Mouse (Mus musculus) CH12.LX (cell line): ENCODE data around the gene Dars. TPM values are rescaled to one million over a fixed set of nuclear protein-coding genes. Genes with fewer than 3 reads are reported as not detected.

Experiments used
- DNase-seq: peaks from one replicate; pipeline ENCODE4 v3.0.0-alpha.2; 2013; ENCODE audit errors: extremely low read depth
- H3K27ac ChIP-seq: 2 replicates; pipeline ENCODE4 v1.5.1; 2012; ENCODE audit warnings: low read depth, mild to moderate bottlenecking, control low read depth, moderate library complexity; ENCODE audit not compliant: insufficient read depth
- H3K27me3 ChIP-seq: replicated peaks from 2 replicates; pipeline ENCODE3; 2012; ENCODE audit warnings: inconsistent platforms
- H3K36me3 ChIP-seq, 2 experiments: replicated peaks in 1 of 2; 2 replicates each; pipeline versions ENCODE3 to v1.6.1; 2012; ENCODE audit warnings: inconsistent platforms in 1 of 2, low read length in 1 of 2, mild to moderate bottlenecking in 1 of 2, mixed read lengths in 1 of 2, moderate library complexity in 1 of 2; ENCODE audit not compliant: control insufficient read depth in 1 of 2, insufficient read depth in 1 of 2
- H3K4me1 ChIP-seq, 2 experiments: 2 replicates each; pipeline ENCODE4 v1.6.1; 2012; ENCODE audit warnings: inconsistent platforms in 1 of 2, moderate library complexity in 1 of 2; ENCODE audit not compliant: insufficient read depth in 2 of 2, control insufficient read depth in 1 of 2
- H3K4me2 ChIP-seq: 2 replicates; pipeline ENCODE4 v1.6.1; 2012; ENCODE audit warnings: low read depth, mild to moderate bottlenecking, control low read depth; ENCODE audit not compliant: poor library complexity, insufficient read depth, severe bottlenecking
- H3K4me3 ChIP-seq, 3 experiments: fragments of 150-350 bp in 1 of 3; sonication (generic) in 1 of 3; replicated peaks in 1 of 3; 2 replicates each; pipeline versions ENCODE3 to v1.5.1; 2011 to 2012; ENCODE audit warnings: low read depth in 2 of 3, low read length in 2 of 3, mild to moderate bottlenecking in 2 of 3, moderate library complexity in 2 of 3, control low read depth in 1 of 3, improper control_type of control experiment in 1 of 3, inconsistent platforms in 1 of 3, mixed read lengths in 1 of 3; ENCODE audit not compliant: poor library complexity in 1 of 3
- H3K79me2 ChIP-seq: replicated peaks from 2 replicates; pipeline ENCODE4 v1.6.1; 2012; ENCODE audit warnings: mild to moderate bottlenecking, moderate library complexity; ENCODE audit not compliant: control insufficient read depth, poor library complexity, insufficient read depth, severe bottlenecking; ENCODE audit errors: extremely low read depth
- H3K9ac ChIP-seq: 2 replicates; pipeline ENCODE4 v1.6.1; 2012; ENCODE audit warnings: low read depth, mild to moderate bottlenecking, control low read depth, moderate library complexity; ENCODE audit not compliant: insufficient read depth
- H3K9me3 ChIP-seq: replicated peaks from 2 replicates; pipeline ENCODE3; 2012; ENCODE audit warnings: low read length, inconsistent platforms, mixed read lengths
- BHLHE40 ChIP-seq: IDR thresholded peaks from 2 replicates; pipeline ENCODE4 v1.6.1; 2011; ENCODE audit warnings: mild to moderate bottlenecking, low read depth, low read length, improper control_type of control experiment
- CHD1 ChIP-seq: IDR thresholded peaks from 2 replicates; pipeline ENCODE4 v1.6.1; 2012; ENCODE audit warnings: low read depth, low read length, improper control_type of control experiment, inconsistent platforms
- CHD2 ChIP-seq: IDR thresholded peaks from 2 replicates; pipeline ENCODE4 v1.6.1; 2011; ENCODE audit warnings: low read length, improper control_type of control experiment
- CTCF ChIP-seq, 2 experiments: IDR thresholded peaks in 1 of 2; conservative IDR thresholded peaks in 1 of 2; 2 replicates each; pipeline ENCODE4 v1.5.1; 2011 to 2012; ENCODE audit warnings: low read depth in 2 of 2, low read length in 2 of 2, improper control_type of control experiment in 1 of 2, inconsistent platforms in 1 of 2, mild to moderate bottlenecking in 1 of 2, moderate library complexity in 1 of 2
- E2F4 ChIP-seq: IDR thresholded peaks from 2 replicates; pipeline ENCODE4 v1.6.1; 2011; ENCODE audit warnings: low read depth, low read length, improper control_type of control experiment; ENCODE audit not compliant: insufficient replicate concordance
- ETS1 ChIP-seq: conservative IDR thresholded peaks from 2 replicates; pipeline ENCODE4 v1.6.1; 2012; ENCODE audit warnings: low read depth, mild to moderate bottlenecking, inconsistent platforms, low read length, improper control_type of control experiment, moderate library complexity
- GABPA ChIP-seq: IDR thresholded peaks from 2 replicates; pipeline ENCODE4 v1.6.1; 2012; ENCODE audit warnings: low read depth, low read length, improper control_type of control experiment, inconsistent platforms; ENCODE audit not compliant: insufficient replicate concordance
- HCFC1 ChIP-seq: IDR thresholded peaks from 2 replicates; pipeline ENCODE4 v1.6.1; 2012; ENCODE audit warnings: low read depth, mild to moderate bottlenecking, inconsistent platforms, low read length, improper control_type of control experiment
- IRF4 ChIP-seq: IDR thresholded peaks from 2 replicates; pipeline ENCODE4 v1.6.1; 2014; ENCODE audit warnings: low read depth, mild to moderate bottlenecking, inconsistent platforms, low read length, improper control_type of control experiment
- JUN ChIP-seq: IDR thresholded peaks from 2 replicates; pipeline ENCODE4 v1.6.1; 2011; ENCODE audit warnings: low read depth, mild to moderate bottlenecking, low read length, improper control_type of control experiment, moderate library complexity; ENCODE audit not compliant: insufficient read depth
- MAX ChIP-seq: IDR thresholded peaks from 2 replicates; pipeline ENCODE4 v1.6.1; 2011; ENCODE audit warnings: low read length, improper control_type of control experiment
- MAZ ChIP-seq: IDR thresholded peaks from 2 replicates; pipeline ENCODE4 v1.6.1; 2012; ENCODE audit warnings: low read depth, mild to moderate bottlenecking, inconsistent platforms, low read length, improper control_type of control experiment, moderate library complexity
- MEF2A ChIP-seq: IDR thresholded peaks from 2 replicates; pipeline ENCODE4 v1.6.1; 2014; ENCODE audit warnings: low read depth, mild to moderate bottlenecking, inconsistent platforms, low read length, improper control_type of control experiment, borderline replicate concordance
- MXI1 ChIP-seq: IDR thresholded peaks from 2 replicates; pipeline ENCODE4 v1.6.1; 2011; ENCODE audit warnings: mild to moderate bottlenecking, low read depth, low read length, improper control_type of control experiment
- MYC ChIP-seq: IDR thresholded peaks from 2 replicates; pipeline ENCODE4 v1.6.1; 2011; ENCODE audit warnings: low read depth, mild to moderate bottlenecking, improper control_type of control experiment, low read length
- NELFE ChIP-seq: IDR thresholded peaks from 2 replicates; pipeline ENCODE4 v1.6.1; 2011; ENCODE audit warnings: low read depth, low read length, improper control_type of control experiment
- PAX5 ChIP-seq: IDR thresholded peaks from 2 replicates; pipeline ENCODE4 v1.6.1; 2012; ENCODE audit warnings: low read length, inconsistent platforms, mixed read lengths
- POLR2A ChIP-seq: IDR thresholded peaks from 2 replicates; pipeline ENCODE4 v1.6.1; 2011; ENCODE audit warnings: low read depth, mild to moderate bottlenecking, improper control_type of control experiment, low read length
- POLR2AphosphoS2 ChIP-seq: IDR thresholded peaks from 2 replicates; pipeline ENCODE4 v1.6.1; 2011; ENCODE audit warnings: low read depth, low read length, improper control_type of control experiment
- RCOR1 ChIP-seq: conservative IDR thresholded peaks from 2 replicates; pipeline ENCODE4 v1.6.1; 2012; ENCODE audit warnings: low read depth, mild to moderate bottlenecking, inconsistent platforms, low read length, improper control_type of control experiment
- SIN3A ChIP-seq: IDR thresholded peaks from 2 replicates; pipeline ENCODE4 v1.6.1; 2012; ENCODE audit warnings: low read length, improper control_type of control experiment, inconsistent platforms
- SMC3 ChIP-seq: IDR thresholded peaks from 2 replicates; pipeline ENCODE4 v1.6.1; 2011; ENCODE audit warnings: low read depth, low read length, improper control_type of control experiment
- TBP ChIP-seq: conservative IDR thresholded peaks from 2 replicates; pipeline ENCODE4 v1.6.1; 2011; ENCODE audit warnings: low read depth, low read length, improper control_type of control experiment
- TCF12 ChIP-seq: IDR thresholded peaks from 2 replicates; pipeline ENCODE4 v1.6.1; 2014; ENCODE audit warnings: low read depth, mild to moderate bottlenecking, inconsistent platforms, low read length, improper control_type of control experiment
- UBTF ChIP-seq: IDR thresholded peaks from 2 replicates; pipeline ENCODE4 v1.6.1; 2012; ENCODE audit warnings: low read depth, mild to moderate bottlenecking, inconsistent platforms, low read length, improper control_type of control experiment, moderate library complexity
- USF1 ChIP-seq: IDR thresholded peaks from 2 replicates; pipeline ENCODE4 v1.6.1; 2014; ENCODE audit warnings: low read depth, mild to moderate bottlenecking, inconsistent platforms, low read length, improper control_type of control experiment
- ZKSCAN1 ChIP-seq: IDR thresholded peaks from 2 replicates; pipeline ENCODE4 v1.6.1; 2012; ENCODE audit warnings: low read depth, inconsistent platforms, low read length, improper control_type of control experiment, borderline replicate concordance
- ZMIZ1 ChIP-seq: IDR thresholded peaks from 2 replicates; pipeline ENCODE4 v1.6.1; 2012; ENCODE audit warnings: low read depth, mild to moderate bottlenecking, inconsistent platforms, low read length, improper control_type of control experiment
- ZNF384 ChIP-seq: IDR thresholded peaks from 2 replicates; pipeline ENCODE4 v1.6.1; 2012; ENCODE audit warnings: low read depth, low read length, improper control_type of control experiment, inconsistent platforms
- dilution Hi-C: fragments of 300-500 bp; cut with MboI; formaldehyde crosslinking; loops from 2 replicates; pipeline ENCODE4 v1.14.3; 2020; ENCODE audit warnings: low sequenced_read_pairs; ENCODE audit not compliant: extremely low pct_unique_long_range_greater_than_20kb, extremely low pct_ligation_motif_present
- in situ Hi-C: fragments of 300-500 bp; cut with MboI; formaldehyde crosslinking; loops from 3 replicates; pipeline ENCODE4 v1.14.3; 2019; ENCODE audit warnings: low sequenced_read_pairs, low pct_ligation_motif_present, low pct_unique_long_range_greater_than_20kb, mixed read lengths
- polyA plus RNA-seq: library from polyadenylated mRNA; unstranded; fragments of >175 nt; gene quantifications from 2 replicates; pipeline ENCODE4 v1.2.1, GENCODE M21; 2012; ENCODE audit warnings: low read depth; ENCODE audit not compliant: insufficient read length
- total RNA-seq, 2 experiments: library from RNA; depleted of rRNA; stranded (reverse); fragments of 300-350 nt in 1 of 2; fragments of >200 nt in 1 of 2; gene quantifications; 2 replicates each; pipeline ENCODE4 v1.2.3; 2012 to 2014

The Dars gene
- total and polyA plus RNA-seq, 3 experiments, result 177 to 339 (median 190) TPM

DNA sequence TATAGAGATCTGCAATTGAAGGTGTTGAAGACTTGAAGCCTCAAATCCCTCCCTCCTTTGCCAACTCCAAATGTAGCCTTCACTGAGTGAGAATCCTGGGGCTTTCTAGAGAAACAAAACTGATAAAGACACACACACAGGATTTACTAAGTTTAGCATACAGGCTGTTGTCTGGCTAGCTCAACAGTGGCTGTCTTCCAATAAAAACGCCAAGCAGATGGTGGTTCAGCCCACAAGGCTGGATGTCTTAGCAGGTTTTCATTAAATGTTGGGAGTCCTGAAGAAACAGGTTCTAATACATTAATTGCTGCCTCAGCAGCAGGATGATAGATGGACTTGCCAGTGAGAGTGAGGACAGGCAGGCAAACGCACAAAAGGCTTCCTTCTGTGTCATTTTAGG, 56.6 kb downstream of the Dars start:
- no peak for DNase-seq
- peaks cover 0 to 27% of the 10 kb centered on the region in 2 experiments; a peak in 2 of 4 replicates for H3K4me1 ChIP-seq
- no peak overlapping the region for H3K27ac ChIP-seq
- H3K9me3 ChIP-seq, result no peaks in the 10 kb centered on the region
- dilution Hi-C loops, result no loop called here
- peaks cover 25 to 47% of the 10 kb centered on the region in 2 experiments for H3K36me3 ChIP-seq
- TF ChIP-seq ZMIZ1 (no peak), PAX5 (no peak), IRF4 (no peak), USF1 (no peak), JUN (no peak), CHD2 (no peak), ZNF384 (no peak), CHD1 (no peak), ETS1 (no peak), HCFC1 (no peak), UBTF (no peak), RCOR1 (no peak), BHLHE40 (no peak), POLR2AphosphoS2 (no peak), GABPA (no peak), E2F4 (no peak), TCF12 (no peak)
- no peaks in the 10 kb centered on the region for H3K27me3 ChIP-seq
- H3K4me3 ChIP-seq, result no peak overlapping the region
- H3K9ac ChIP-seq, result peak overlapping the region; percentile 76; the same call in 1 of the 2 replicates
- no peak overlapping the region for H3K4me2 ChIP-seq
- H3K79me2 ChIP-seq, result peaks cover 37% of the 10 kb centered on the region
- in situ Hi-C loops, result loop anchor here (10.0 kb wide), 2 partner anchors 224 to 364 kb away; no protein-coding TSS in a partner anchor

DNA sequence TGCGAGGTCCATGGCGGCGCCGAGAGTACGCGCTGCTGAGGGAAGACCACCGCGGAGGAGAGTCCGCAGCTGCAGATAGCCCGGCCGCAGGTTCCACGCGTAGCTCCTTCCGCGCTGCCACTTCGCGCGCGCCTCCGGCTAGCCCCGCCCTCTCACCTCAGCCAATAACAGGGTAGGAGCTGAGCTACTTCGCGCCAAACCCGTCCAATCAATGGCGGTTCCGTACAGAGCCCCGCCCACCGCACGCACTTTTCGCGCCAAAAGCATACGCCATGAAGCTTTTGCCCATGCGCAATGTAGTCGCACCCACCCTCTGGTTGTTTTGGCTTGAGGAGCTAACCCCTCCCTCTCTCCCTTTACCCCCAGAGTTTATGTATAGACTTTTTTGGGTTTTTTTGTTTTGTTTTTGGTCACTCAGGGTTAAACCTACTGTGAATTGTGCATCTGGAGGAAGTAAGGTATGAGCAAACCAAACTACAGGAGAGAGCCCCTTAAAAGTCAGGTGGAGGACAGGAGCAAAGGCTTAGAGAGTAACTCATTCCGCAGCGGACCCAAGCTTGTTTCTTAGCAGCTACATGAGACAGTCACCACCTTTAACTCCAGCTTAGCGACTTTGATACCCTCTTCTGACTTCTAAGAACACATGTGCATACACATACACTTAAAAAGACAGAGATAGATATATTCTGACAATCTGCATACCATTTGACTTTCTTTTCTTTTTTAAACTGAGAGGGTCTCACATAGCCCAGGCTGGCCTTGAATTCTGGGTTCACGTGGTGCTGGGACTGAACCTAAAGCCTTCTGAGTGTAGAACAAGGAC, 57.4 kb downstream of the Dars start, which contains the start of gene Mcm6:
TSS of gene Mcm6 (minus strand) at position 111 of the 823 bp plus-strand sequence.
- Histone ChIP-seq H3K27ac (peak within 1 kb of the TSS; percentile 83), H3K36me3 (peaks cover 23 to 49% of the 10 kb centered on the region in 2 experiments), H3K4me1 (peaks cover 0 to 35% of the 10 kb centered on the region in 2 experiments; a peak in 2 of 4 replicates), H3K9me3 (no peaks in the 10 kb centered on the region), H3K4me2 (peak within 1 kb of the TSS; percentile 99), H3K9ac (peak within 1 kb of the TSS; percentile 76), H3K27me3 (no peaks in the 10 kb centered on the region), H3K79me2 (peaks cover 45% of the 10 kb centered on the region), H3K4me3 (peak within 1 kb of the TSS; percentile 77 to 95 (median 85))
- dilution Hi-C loops (no loop called here), in situ Hi-C loops (loop anchor here (10.0 kb wide), 2 partner anchors 225 to 365 kb away; no protein-coding TSS in a partner anchor)
- peak; percentile 98 for DNase-seq
- TF ChIP-seq E2F4, result peak; percentile 99
- TF ChIP-seq NELFE, result peak; percentile 88
- no peak for TF ChIP-seq UBTF
- peak; percentile 55 for TF ChIP-seq MYC
- peak; percentile 54; the same call in 1 of the 2 replicates for TF ChIP-seq TBP
- TF ChIP-seq CHD2, result peak; percentile 79; the same call in 1 of the 2 replicates
- peak; percentile 96 for TF ChIP-seq MXI1
- TF ChIP-seq POLR2AphosphoS2, result peak; percentile 91
- TF ChIP-seq RCOR1, result peak; percentile 82; the same call in 1 of the 2 replicates
- TF ChIP-seq TCF12, result peak; percentile 72
- no peak for TF ChIP-seq USF1
- TF ChIP-seq IRF4, result peak; percentile 64
- TF ChIP-seq ZKSCAN1, result no peak
- TF ChIP-seq JUN, result no peak
- no peak for TF ChIP-seq CTCF (conservative IDR thresholded peaks at IDR 0.05 in 1 of 2, IDR thresholded peaks at IDR 0.05 in 1 of 2; ENCODE audit: low read depth in 2 of 2, low read length in 2 of 2)
- TF ChIP-seq SMC3, result no peak
- peak; percentile 51 for TF ChIP-seq BHLHE40
- TF ChIP-seq POLR2A, result peak; percentile 82
- TF ChIP-seq MAZ, result peak; percentile 86; the same call in 1 of the 2 replicates
- peak; percentile 92; the same call in 1 of the 2 replicates for TF ChIP-seq MAX
- TF ChIP-seq MEF2A, result peak; percentile 38; the same call in 1 of the 2 replicates
- TF ChIP-seq PAX5, result no peak
- TF ChIP-seq HCFC1, result peak; percentile 65
- peak; percentile 96 for TF ChIP-seq SIN3A
- peak; percentile 91 for TF ChIP-seq ZMIZ1
